Mouse (Mus musculus) inflammation-experienced regulatory T-cells (primary cell): ENCODE data around the gene Rell1. TPM values are rescaled to one million over a fixed set of nuclear protein-coding genes. Genes with fewer than 3 reads are reported as not detected.

Experiments used
- polyA plus RNA-seq, 2 experiments: library from polyadenylated mRNA; unstranded; fragments of 100-300 nt; shearing (Covaris generic); gene quantifications; one replicate each; pipeline ENCODE4 v1.2.1; 2017

Rell1 gene
- polyA plus RNA-seq: 10 to 100 TPM in 1 of 2 experiments, 1 to 10 TPM in 1; 7.2 to 13.5 TPM

DNA sequence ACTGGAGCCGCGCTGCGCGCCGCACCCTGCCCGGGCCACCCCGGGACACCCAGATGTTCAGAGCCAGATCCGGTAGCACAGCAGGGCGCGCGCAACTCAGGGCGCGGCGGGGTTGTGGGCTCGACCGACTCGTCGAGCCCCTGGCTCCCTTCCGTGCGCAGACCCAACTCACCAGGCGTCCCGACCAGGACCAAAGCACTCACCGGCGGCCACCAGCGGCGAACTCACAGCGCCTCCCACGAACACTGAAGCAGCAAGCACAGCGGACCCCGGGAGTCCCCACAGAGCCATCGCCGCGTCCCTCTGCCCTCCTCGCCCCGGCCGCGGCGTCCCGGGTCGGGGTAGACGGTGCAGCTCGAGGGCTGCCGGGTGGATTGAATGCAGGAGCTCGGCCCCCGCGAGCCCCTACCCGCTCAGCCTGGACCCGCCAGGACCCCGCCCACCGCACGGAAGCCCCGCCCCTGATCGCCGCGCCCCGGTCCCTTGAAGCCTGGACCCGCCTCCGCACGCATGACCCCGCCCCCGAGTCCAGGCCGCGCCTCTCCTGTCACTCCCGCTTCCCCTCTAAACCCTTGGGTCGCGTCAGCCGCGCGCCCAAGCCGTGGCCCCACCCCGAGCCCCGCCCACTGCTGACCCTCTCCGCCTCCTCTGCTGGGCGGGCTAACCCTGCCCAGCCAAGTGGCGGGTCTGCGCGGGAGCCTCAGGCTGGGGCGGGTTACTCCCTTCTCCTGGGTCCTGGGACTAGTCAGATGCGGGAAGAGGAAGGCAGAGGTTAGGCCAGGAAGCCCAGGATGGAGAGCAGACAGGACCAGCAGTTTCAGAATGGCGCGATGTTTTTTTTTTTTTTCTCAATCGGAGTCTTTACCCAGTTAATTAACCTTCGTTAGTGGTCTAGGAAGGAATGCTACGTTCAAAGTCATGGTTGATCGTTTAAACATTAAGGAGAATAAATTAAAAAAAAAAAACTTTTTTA, at the start of gene Rell1:
Gene Rell1 (minus strand): TSS at position 455 of the 973 bp plus-strand sequence.

Other genes with a start within 250 kb of the Rell1 start
- under 1 TPM; 0.31 to 0.46 TPM for gene 0610040J01Rik, start 156.5 kb downstream of the Rell1 start, polyA plus RNA-seq
- gene Pgm2, start 124.1 kb upstream of the Rell1 start, polyA plus RNA-seq: 10 to 100 TPM; 22.7 to 39.6 TPM
- gene Tbc1d1, start 187.4 kb upstream of the Rell1 start, polyA plus RNA-seq: 10 to 100 TPM; 45.7 to 61.6 TPM